Mouse (Mus musculus) heart, adult 2 months (tissue): ENCODE results near the gene Tnfaip2.

Source experiments
- CTCF ChIP-seq: fragments of 200-600 bp; IDR thresholded peaks from 2 replicates; pipeline ENCODE4 v1.8.1; 2022; ENCODE audit warnings: antibody characterized with exemption, mild to moderate bottlenecking, moderate library complexity
- EP300 ChIP-seq: fragments of 200-500 bp; IDR thresholded peaks from 2 replicates; pipeline ENCODE4 v1.6.1; 2011; ENCODE audit warnings: low read depth, low read length, control low read depth; ENCODE audit not compliant: insufficient read depth
- POLR2A ChIP-seq: fragments of 200-500 bp; IDR thresholded peaks from 2 replicates; pipeline ENCODE4 v1.6.1; 2011; ENCODE audit warnings: mild to moderate bottlenecking, low read depth, low read length, control low read depth; ENCODE audit not compliant: insufficient read depth

- TF ChIP-seq CTCF = no peak
- no peak for TF ChIP-seq POLR2A
- no peak for TF ChIP-seq EP300
Measured at GRCm38 (mm10) chr12:111443921-111444831, 1.9 kb downstream of the Tnfaip2 start.
